Mouse (Mus musculus): ENCODE data around the gene Zfp991.
"Not testable (repeated sequence)": the region's sequence is repeated elsewhere in the genome, so short reads cannot be mapped to it uniquely, and the experiment has no call there.

DNA sequence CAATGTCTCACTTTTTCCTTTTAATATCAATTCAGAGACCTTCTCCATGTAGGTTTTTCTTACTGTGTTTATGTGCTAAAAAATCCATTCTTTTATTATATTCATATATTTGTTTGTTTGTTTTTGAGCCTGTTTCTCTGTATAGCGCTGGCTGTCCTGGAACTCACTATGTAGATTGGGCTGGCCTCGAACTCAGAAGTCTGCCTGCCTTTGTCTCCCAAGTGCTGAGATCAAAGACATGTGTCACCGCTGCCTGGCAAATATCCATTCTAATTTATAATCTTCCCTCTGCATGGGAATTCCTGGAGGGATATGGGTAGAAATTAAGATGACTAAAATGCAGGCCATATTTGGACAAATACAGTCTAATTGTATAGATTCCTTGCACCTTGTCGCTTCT lies 85.8 kb downstream of the Zfp991 start:
- not testable (repeated sequence) for TF ChIP-seq MAFK (IDR thresholded peaks at IDR 0.05; ENCODE audit: insufficient read depth, low read depth, low read length); CHD2 (IDR thresholded peaks at IDR 0.05; ENCODE audit: low read depth, low read length); HCFC1 (IDR thresholded peaks at IDR 0.05; ENCODE audit: borderline replicate concordance, insufficient read depth, low read length); ZNF384 (IDR thresholded peaks at IDR 0.05; ENCODE audit: low read depth, low read length); ZC3H11A (IDR thresholded peaks at IDR 0.05; ENCODE audit: borderline replicate concordance, low read depth, low read length)

Measured in ES-E14 (cell line).